Mouse (Mus musculus) adrenal gland, postnatal 36 days (tissue): ENCODE data around the gene P3h4. TPM values are rescaled to one million over a fixed set of nuclear protein-coding genes. Genes with fewer than 3 reads are reported as not detected.
"Not testable (repeated sequence)": the region's sequence is repeated elsewhere in the genome, so short reads cannot be mapped to it uniquely, and the experiment has no call there.

ENCODE experiments used
- DNase-seq, 2 experiments: peaks; one replicate each; pipeline ENCODE4 v3.0.0; 2021; ENCODE audit warnings: mixed read lengths in 1 of 2
- microRNA-seq: library from miRNA; unstranded; fragments of <30 nt; microRNA quantifications from one replicate; pipeline ENCODE4 v1.2.0, GENCODE M21; 2021
- total RNA-seq, 2 experiments: library from RNA; stranded (reverse); gene quantifications; 2 replicates each; pipeline ENCODE4 v1.2.3; 2021

The P3h4 gene
- total RNA-seq, 2 experiments from 2014 or later = 26.3 to 40.5 TPM

DNA sequence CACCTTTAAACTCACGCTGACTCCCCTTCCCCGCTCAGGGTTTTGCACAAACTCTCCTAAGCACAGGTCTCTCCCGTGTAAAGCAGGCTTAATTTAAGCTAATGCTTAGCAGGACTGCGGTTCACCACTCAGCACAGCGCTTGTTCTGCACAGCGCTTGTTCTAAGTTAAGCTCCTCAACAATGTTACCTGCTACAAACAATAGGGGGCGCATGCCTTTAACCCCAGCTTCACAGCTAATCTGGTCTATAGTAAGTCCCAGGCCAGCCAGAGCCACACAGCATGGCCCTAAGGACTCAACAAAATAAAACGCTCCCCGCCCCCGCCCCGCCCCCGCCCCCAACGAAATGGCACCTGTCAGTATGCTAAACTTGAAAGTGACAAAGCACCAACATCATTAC is 53.6 kb downstream of the P3h4 start:
- not testable (repeated sequence) for DNase-seq

DNA sequence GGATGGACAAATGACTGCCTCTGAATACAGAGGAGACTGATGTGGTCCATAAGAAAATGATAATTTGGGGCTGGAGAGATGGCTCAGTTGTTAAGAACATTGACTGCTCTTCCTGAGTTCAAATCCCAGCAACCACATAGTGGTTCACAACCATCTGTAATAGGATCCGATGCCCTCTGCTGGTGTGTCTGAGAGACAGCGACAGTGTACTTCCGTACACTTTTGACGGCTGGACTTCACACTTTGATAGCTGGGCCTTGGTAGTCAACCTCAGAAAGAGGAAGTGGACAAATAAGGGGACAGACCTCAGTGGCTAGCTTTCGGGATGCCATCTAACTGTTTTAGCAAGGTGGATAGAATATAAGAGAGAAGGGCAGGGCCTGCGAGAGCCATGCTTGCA is 54.5 kb downstream of the P3h4 start:
- no peak for DNase-seq

Small RNAs within 50 kb of the gene (microRNA-seq; reads per million reads assigned to microRNA genes)
- not detected for gene Gm27374

Other genes starting within 250 kb of the P3h4 start
- not detected for gene Krt9, start 221.6 kb downstream of the P3h4 start, total RNA-seq
- gene Krt14, start 207.3 kb downstream of the P3h4 start, total RNA-seq = under 1 TPM; 0.23 to 0.36 TPM
- gene Krt16, start 165.9 kb downstream of the P3h4 start, total RNA-seq = not detected
- gene Krt17, start 153.8 kb downstream of the P3h4 start, total RNA-seq = not detected
- gene Krt42, start 145.0 kb downstream of the P3h4 start, total RNA-seq = not detected
- gene Eif1, start 95.0 kb downstream of the P3h4 start, total RNA-seq = 1,000 to 10,000 TPM; 1,327 to 1,427 TPM
- not detected for gene Gast, start 80.4 kb downstream of the P3h4 start, total RNA-seq
- gene Hap1, start 58.7 kb downstream of the P3h4 start, total RNA-seq = 10 to 100 TPM; 36.0 to 43.8 TPM
- 10 to 100 TPM; 73.9 to 87.1 TPM for gene Jup, start 17.1 kb downstream of the P3h4 start, total RNA-seq
- gene Fkbp10, start 861 bp upstream of the P3h4 start, total RNA-seq = 10 to 100 TPM; 23.7 to 27.2 TPM
- gene Nt5c3b, start 27.0 kb upstream of the P3h4 start, total RNA-seq = 10 to 100 TPM; 53.8 to 58.2 TPM
- gene Klhl10, start 27.1 kb upstream of the P3h4 start, total RNA-seq = 1 to 10 TPM in 1 of 2 experiments, under 1 TPM in 1; 0.63 to 1.2 TPM
- 10 to 100 TPM; 56.2 to 58.2 TPM for gene Klhl11, start 57.9 kb upstream of the P3h4 start, total RNA-seq
- gene Acly, start 113.2 kb upstream of the P3h4 start, total RNA-seq = 1,000 to 10,000 TPM; 1,688 to 2,194 TPM
- gene Ttc25, start 130.8 kb upstream of the P3h4 start, total RNA-seq = 1 to 10 TPM; 5.6 to 7.7 TPM
- 10 to 100 TPM; 46.5 to 60.7 TPM for gene Cnp, start 160.1 kb upstream of the P3h4 start, total RNA-seq
- 10 to 100 TPM; 32.9 to 43.6 TPM for gene Nkiras2, start 204.4 kb upstream of the P3h4 start, total RNA-seq
- 100 to 1,000 TPM; 207 to 222 TPM for gene Dnajc7, start 205.3 kb upstream of the P3h4 start, total RNA-seq